Mouse (Mus musculus): ENCODE data around the gene Asna1.

Gene Asna1

DNA sequence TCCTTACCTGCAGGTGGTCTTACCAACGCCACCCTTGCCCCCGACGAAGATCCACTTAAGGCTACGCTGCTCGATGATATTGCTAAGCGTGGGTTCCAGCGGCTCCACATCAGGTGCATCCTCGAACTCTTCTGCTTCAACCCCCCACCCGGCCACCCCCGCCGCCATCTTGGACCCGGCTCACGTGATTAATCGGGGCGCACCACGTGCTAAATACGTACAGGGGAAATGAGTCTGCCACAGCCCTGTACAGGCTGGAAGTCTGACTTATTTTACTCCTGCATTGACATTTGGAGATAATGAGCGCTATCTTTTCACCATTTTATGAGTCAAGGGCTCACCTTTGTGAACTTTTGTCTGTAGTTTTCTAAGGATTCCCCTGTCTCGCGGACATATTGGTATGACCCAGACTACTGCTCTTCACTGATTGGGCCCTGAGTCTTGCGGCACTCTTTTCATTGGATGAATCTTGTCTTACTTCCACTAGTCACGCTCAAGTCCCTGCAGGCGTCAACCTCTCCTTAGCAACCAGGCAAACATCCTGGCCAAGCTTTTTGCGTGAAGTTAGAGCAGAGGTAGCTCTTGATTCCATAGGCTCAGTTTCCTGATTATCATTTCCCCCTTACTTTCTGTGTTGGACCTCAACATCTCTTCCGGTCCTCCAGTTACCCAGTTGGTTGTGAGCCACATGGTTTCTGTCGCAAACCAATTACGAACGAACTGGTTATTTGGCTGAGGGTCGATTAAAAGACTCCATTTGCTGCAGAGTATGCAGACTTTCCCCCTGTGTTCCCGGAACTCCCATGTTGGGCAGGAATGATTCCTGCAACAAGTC, at the start of gene Asna1:
Gene Asna1, minus strand, starts transcription at position 184 of the 835 bp plus-strand sequence.
- peak; percentile 95 for DNase-seq

- no peak for DNase-seq
Measured at GRCm38 (mm10) chr8:85074617-85075016, 49.5 kb upstream of the Asna1 start.

DNA sequence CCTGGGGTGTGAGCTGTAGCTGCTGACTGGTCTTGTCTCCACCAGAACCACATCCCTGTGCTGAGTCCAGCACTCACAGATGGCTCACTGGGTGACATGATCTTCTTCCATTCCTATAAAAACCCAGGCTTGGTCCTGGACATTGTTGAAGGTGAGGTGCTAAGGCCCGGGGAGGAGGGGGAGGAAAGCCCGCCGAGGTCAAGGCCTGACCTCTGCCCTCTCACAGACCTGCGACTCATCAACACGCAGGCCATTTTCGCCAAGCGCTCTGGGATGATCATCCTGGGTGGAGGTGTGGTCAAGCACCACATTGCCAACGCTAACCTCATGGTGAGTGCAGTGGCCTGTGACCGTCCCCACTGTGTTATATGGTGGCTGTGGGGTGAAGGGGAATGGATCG, 49.1 kb upstream of the Asna1 start:
- no peak for DNase-seq

DNA sequence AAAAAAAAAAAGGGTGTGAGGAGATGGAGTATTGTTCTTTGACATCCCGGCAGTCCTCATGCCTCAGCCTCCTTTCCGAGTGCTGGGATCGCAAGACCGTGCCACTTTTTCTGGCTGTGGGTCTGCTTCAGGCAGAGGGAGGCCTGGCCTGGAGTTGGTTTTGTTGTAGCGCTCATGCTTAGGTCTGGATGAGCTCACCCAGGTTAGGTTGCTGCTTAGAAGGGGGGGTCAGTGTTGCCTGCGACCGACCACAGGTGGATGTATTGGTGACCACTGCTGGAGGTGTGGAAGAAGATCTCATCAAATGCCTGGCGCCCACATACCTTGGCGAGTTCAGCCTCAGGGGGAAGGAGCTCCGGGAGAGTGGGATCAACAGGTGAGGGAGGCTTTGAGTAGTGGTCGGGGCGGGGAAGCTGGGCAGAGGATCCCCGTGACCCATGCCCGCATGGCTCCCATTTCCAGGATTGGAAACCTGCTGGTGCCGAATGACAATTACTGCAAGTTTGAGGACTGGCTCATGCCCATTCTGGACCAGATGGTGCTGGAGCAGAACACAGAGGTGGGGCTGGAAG, 48.0 kb upstream of the Asna1 start:
- no peak for DNase-seq

GRCm38 (mm10) chr8:85072364-85072929, 47.4 kb upstream of the Asna1 start:
- no peak for DNase-seq

DNA sequence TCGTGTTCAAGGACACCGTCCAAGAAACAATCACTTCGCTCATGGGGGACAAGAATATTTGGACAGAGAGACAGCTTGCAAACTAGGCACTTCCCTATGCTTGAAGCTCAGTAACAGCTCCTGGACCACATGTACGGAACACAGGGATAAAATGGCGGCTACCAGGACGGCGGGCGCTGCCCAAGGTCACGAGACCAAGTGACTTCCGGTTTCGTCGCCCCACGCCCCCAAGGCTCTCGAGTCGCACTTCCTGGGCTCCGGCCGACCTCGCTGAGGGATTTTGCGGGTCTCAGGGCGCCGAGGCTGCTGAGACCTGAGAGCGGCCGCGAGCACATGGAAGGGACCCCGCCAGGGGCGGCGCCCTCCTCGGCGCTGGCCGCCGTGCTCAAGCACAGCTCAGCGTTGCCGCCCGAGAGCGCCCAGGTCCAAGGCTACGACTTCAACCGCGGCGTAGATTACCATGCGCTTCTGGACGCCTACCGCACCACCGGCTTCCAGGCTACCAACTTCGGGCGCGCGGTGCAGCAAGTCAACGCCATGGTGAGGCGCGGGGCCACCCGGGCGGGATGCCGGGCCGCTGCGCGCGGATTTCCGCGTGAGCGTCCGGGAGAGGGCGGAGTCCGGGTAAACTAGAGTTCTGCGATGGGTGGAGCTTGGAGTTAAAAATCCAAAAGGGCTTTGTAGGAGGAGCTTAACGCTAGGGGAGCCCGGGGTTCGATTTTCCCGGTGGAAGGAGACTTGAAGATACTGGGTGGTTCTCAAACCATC, 46.6 kb upstream of the Asna1 start, which contains the start of gene Dhps:
Gene Dhps, plus strand, starts transcription at position 244 of the 768 bp plus-strand sequence.
- peak; percentile 96 for DNase-seq

GRCm38 (mm10) chr8:85071041-85071440, 46.0 kb upstream of the Asna1 start:
- peak; percentile 37 for DNase-seq

- no peak for DNase-seq
Measured at GRCm38 (mm10) chr8:85067982-85068381, 42.9 kb upstream of the Asna1 start, which contains the start of gene Gm5741. Gene Gm5741, minus strand, starts transcription at chr8:85067982.

GRCm38 (mm10) chr8:85067155-85067554, 42.1 kb upstream of the Asna1 start:
- DNase-seq = no peak

DNA sequence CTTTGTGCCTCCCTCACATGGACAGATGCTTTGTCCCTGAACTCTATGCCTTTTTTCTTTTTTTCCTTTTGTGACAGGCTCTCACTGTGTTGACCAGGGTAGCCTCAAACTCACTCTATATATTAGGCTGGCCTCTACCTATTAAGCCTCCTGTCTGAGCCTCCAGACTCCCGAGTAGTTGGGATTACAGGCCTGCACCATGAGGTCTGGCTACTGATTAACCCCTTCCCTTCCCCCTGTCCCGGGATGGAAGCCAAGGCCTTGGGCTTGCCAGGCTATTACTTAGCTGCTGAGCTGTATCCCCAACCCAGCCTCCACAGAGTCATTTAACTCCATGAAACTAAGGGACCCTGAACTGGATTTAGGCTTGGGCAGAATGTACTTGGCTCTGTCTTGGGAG, 40.1 kb upstream of the Asna1 start:
- no peak for DNase-seq

DNA sequence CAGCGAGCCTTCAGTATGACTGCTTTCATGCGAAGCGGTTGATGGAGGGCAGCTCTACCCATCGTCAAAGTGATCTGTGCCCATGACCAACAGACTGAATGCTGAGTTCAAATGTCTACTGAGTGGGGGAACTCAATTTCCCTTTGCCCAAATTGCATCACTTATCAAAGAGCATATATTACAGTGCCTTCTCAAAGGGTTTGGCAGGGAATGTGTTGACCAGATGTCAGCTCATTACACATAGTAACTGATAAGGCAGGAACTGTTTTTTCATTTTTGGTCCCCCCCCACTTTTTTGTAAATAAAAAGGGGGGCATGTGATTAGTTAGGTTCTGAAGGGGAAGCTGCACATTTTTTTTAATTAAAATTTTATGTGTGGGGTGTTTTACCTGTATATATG, 37.5 kb upstream of the Asna1 start:
- no peak for DNase-seq

DNA sequence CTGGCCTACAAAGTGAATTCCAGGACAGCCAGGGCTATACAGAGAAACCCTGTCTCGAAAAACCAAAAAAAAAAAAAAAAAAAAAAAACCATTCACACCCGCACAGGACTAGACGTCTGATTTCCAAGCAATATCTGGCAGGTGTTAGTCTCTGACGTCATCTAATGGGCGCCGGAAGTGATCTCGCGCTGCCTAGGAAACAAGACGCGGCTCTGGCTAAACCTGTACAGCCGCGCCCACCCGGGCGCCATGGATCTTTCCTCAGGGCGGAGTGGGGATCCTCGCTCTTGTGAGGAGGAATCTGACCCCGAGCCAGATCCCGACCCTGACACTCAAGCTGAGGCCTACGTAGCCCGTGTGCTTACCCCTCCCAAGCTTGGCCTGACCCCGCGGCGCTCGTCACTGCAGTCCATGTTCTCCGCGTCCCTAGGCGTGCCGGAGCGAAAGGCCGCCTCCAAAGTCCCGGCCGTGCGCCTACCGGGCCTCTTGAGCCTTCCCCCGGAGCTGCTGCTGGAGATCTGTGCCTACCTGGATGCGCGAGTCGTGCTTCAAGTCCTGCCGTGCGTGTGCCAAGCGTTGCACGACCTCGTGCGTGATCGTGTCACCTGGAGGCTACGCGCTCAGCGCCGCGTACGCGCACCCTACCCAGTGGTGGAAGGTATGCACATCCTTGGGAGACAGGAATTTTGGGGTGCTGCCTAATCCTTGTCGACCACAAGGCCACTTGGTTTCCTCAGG, 35.0 kb upstream of the Asna1 start, which contains the start of gene Fbxw9:
Gene Fbxw9, plus strand, starts transcription at position 177 of the 738 bp plus-strand sequence.
- DNase-seq = peak; percentile 98

DNA sequence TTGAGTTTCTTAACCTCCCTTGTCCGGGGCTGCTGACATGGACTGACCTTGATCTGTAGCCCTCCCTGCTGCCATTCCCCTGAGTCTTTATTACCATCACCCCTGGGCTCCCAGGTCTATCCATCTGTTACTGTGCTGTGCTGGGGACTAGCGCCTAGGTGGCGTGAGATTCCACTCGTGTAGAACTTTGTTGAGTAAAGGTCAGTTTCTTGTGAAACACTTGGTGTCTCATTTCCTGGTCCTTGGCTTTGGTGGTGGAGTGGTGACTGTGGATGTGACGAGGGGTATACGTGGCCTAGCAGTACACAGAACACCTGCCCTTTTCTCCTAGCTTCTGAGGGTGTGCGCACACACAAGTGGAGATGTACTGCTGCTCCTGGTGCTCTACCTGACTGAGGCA, 32.3 kb upstream of the Asna1 start:
- DNase-seq = no peak

GRCm38 (mm10) chr8:85043619-85044018, 18.5 kb upstream of the Asna1 start:
- peak; percentile 10 for DNase-seq

- DNase-seq = peak; percentile 52
Measured at GRCm38 (mm10) chr8:85037681-85038531, 12.8 kb upstream of the Asna1 start.

DNA sequence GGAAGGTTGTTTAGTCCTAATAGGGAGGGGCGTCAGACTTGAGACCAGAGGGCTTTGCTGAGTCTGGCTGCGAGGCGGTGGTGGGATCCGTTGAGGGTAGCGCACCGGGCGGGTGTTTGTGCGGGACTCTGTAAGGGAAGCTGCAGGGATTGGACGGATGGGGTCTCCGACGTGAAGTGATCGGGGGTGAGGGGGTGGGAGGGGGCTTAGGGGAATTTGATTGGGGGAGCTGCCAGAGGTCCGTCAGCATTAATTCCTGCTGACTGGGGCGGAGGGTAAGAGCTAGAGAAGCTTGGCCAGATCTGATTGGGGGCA, 12.2 kb upstream of the Asna1 start:
- no peak for DNase-seq

- DNase-seq = peak; percentile 98
Measured at GRCm38 (mm10) chr8:85036718-85037365, 11.8 kb upstream of the Asna1 start, which contains the start of gene Tnpo2. Gene Tnpo2, plus strand, starts transcription at chr8:85036915.

GRCm38 (mm10) chr8:85036381-85036717, 11.3 kb upstream of the Asna1 start:
- DNase-seq = no peak

DNA sequence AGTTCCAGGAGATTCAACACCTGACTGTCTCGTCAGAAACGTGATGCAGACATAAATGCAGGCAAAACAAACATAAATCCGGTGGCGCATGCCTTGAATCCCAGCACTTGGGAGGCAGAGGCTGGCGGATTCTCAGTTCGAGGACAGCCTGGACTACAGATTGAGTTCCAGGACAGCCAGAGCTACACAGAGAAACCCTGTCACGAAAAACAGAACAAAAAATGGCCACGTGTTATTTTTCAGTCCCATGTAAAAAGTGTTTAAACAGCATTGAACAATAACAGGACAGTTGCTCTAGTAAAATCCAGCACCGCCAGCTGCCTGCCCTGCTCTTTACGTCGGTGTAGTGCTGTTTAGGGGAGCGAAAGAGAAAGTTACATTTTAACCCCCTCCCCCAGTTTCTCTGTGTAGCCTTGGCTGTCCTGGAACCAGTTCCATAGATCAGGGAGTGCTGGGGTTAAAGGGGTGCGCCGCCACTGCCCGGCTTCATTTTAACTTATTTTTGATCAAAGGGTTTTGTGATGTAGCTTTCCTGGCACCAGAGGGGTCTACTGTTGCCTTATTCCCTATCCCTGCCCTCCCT, 10.7 kb upstream of the Asna1 start:
- peak; percentile 21 for DNase-seq

DNA sequence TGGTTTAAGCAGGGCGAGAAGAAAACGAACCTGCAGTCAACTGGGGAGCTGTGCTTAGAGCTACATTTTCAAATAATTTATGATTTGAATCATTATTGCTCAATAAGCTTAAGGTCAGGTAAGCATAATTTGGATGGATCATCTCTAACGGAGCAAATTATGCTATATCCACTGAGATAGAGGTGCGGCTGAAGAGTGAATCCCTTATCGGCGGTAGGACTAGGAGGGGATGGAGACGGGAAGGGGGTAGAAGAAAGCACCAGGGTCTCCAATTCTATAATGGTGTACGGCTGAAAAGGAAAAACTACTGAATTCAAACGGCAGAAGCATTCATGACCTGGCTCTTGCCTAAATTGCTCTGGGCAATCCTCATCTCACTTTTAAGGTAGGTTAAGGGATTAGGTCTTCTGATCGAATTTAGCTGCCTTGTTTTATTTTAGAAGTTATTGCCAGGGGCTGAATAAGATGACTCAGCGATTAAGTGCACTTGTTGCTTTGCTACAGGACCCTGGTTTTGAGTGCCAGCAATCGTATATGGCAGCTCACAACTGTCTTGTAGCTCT, 10.2 kb upstream of the Asna1 start:
- no peak for DNase-seq
